Mouse (Mus musculus) myocyte (in vitro differentiated cells): ENCODE results near the gene Lrp1. TPM values are rescaled to one million over a fixed set of nuclear protein-coding genes. Genes with fewer than 3 reads are reported as not detected.
A peak's percentile ranks its signal among the peaks of the same experiment; 100 is the strongest.

Experiments
- H3K27me3 ChIP-seq: one replicate; pipeline ENCODE4 v1.6.1; 2011; ENCODE audit not compliant: control insufficient read depth, insufficient read depth, insufficient read length
- H3K36me3 ChIP-seq: one replicate; pipeline ENCODE4 v1.6.1; 2011; ENCODE audit not compliant: control insufficient read depth, insufficient read depth
- H3K4me2 ChIP-seq: one replicate; pipeline ENCODE4 v1.6.1; 2011; ENCODE audit warnings: low read depth, control low read depth
- H3K4me3 ChIP-seq: one replicate; pipeline ENCODE4 v1.5.1; 2011; ENCODE audit warnings: mild to moderate bottlenecking, control low read depth, moderate library complexity
- H3K79me2 ChIP-seq: one replicate; pipeline ENCODE4 v1.6.1; 2011; ENCODE audit not compliant: control insufficient read depth, insufficient read depth
- H3ac ChIP-seq: one replicate; pipeline ENCODE4 v1.6.1; 2011; ENCODE audit not compliant: control insufficient read depth, insufficient read length
- CEBPB ChIP-seq: IDR thresholded peaks from 2 replicates; pipeline ENCODE4 v1.6.1; 2011; ENCODE audit warnings: mild to moderate bottlenecking, moderate library complexity; ENCODE audit not compliant: poor library complexity, insufficient read depth, severe bottlenecking
- E2F4 ChIP-seq: IDR thresholded peaks from one replicate; pipeline ENCODE4 v1.6.1; 2011; ENCODE audit warnings: mild to moderate bottlenecking, control low read depth, moderate library complexity; ENCODE audit not compliant: insufficient read depth
- MAX ChIP-seq: IDR thresholded peaks from one replicate; pipeline ENCODE4 v1.6.1; 2011; ENCODE audit warnings: low read depth, mild to moderate bottlenecking, control low read depth
- MYOD1 ChIP-seq, 3 experiments: IDR thresholded peaks; one replicate each; pipeline ENCODE4 v1.6.1; 2011; ENCODE audit warnings: control low read depth in 2 of 3, low read depth in 2 of 3, mild to moderate bottlenecking in 2 of 3, moderate library complexity in 1 of 3; ENCODE audit not compliant: insufficient read length in 2 of 3, control insufficient read depth in 1 of 3
- MYOG ChIP-seq, 3 experiments: IDR thresholded peaks; one replicate each; pipeline ENCODE4 v1.6.1; 2011; ENCODE audit warnings: control low read depth in 2 of 3, low read depth in 2 of 3, mild to moderate bottlenecking in 2 of 3; ENCODE audit not compliant: insufficient read length in 2 of 3, control insufficient read depth in 1 of 3, insufficient read depth in 1 of 3
- POLR2A ChIP-seq: IDR thresholded peaks from one replicate; pipeline ENCODE4 v1.6.1; 2011; ENCODE audit warnings: low read depth, mild to moderate bottlenecking, control low read depth, moderate library complexity; ENCODE audit not compliant: insufficient read length
- POLR2AphosphoS2 ChIP-seq: IDR thresholded peaks from one replicate; pipeline ENCODE4 v1.6.1; 2011; ENCODE audit warnings: low read depth, control low read depth; ENCODE audit not compliant: insufficient read length
- REST ChIP-seq: IDR thresholded peaks from one replicate; pipeline ENCODE4 v1.6.1; 2011; ENCODE audit warnings: mild to moderate bottlenecking, control low read depth, moderate library complexity; ENCODE audit not compliant: insufficient read depth, insufficient read length
- SRF ChIP-seq: IDR thresholded peaks from one replicate; pipeline ENCODE4 v1.6.1; 2011; ENCODE audit warnings: low read depth; ENCODE audit not compliant: control insufficient read depth, insufficient read length
- TCF12 ChIP-seq: IDR thresholded peaks from one replicate; pipeline ENCODE4 v1.6.1; 2011; ENCODE audit warnings: mild to moderate bottlenecking, control low read depth; ENCODE audit not compliant: poor library complexity, insufficient read depth, severe bottlenecking
- TCF3 ChIP-seq: IDR thresholded peaks from one replicate; pipeline ENCODE4 v1.6.1; 2011; ENCODE audit warnings: low read depth, control low read depth; ENCODE audit not compliant: insufficient read length
- USF1 ChIP-seq: IDR thresholded peaks from one replicate; pipeline ENCODE4 v1.6.1; 2011; ENCODE audit warnings: low read depth, mild to moderate bottlenecking, control low read depth, moderate library complexity
- polyA plus RNA-seq: library from polyadenylated mRNA; unstranded; fragments of >200 nt; fragmentation: generic; extraction: Trizol; gene quantifications from one replicate; pipeline ENCODE4 v1.2.1, GENCODE M21; 2012; ENCODE audit warnings: missing spikeins

The Lrp1 gene
- polyA plus RNA-seq, 1 experiment, result 244 TPM

DNA sequence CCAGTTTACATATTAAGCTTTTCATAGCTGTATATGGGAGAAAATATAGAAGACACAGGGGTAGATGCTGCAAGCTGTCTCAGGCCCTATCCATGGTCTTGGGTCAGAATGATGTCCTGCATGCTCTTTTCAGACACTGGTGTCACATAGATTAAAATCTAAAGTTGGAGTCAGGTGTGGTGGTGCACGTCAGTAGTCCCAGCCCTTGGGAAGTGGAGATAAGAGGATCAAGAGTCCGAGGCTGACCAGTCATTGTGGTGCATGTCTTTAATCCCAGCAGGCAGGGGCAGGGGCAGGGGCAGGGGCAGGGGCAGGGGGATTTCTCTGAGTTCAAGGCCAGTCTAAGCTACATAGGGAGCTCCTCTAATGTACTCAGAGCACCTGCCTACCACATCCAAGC is 24.8 kb upstream of the Lrp1 start:
- TF ChIP-seq TCF3 (no peak), SRF (no peak), E2F4 (no peak), USF1 (no peak), MAX (no peak), POLR2AphosphoS2 (no peak), TCF12 (no peak), REST (no peak), MYOG (IDR thresholded peaks at IDR 0.05; ENCODE audit: control insufficient read depth in 1 of 3, insufficient read depth in 1 of 3, insufficient read length in 2 of 3, low read depth in 2 of 3) (no peak), CEBPB (no peak), POLR2A (no peak), MYOD1 (IDR thresholded peaks at IDR 0.05; ENCODE audit: control insufficient read depth in 1 of 3, insufficient read length in 2 of 3, low read depth in 2 of 3) (no peak)
- H3K27me3 ChIP-seq, result no peaks in the 10 kb centered on the region
- H3K79me2 ChIP-seq, result no peaks in the 10 kb centered on the region
- no peaks in the 10 kb centered on the region for H3K36me3 ChIP-seq
- no peak overlapping the region for H3K4me2 ChIP-seq
- no peak overlapping the region for H3ac ChIP-seq
- H3K4me3 ChIP-seq, result no peak overlapping the region

DNA sequence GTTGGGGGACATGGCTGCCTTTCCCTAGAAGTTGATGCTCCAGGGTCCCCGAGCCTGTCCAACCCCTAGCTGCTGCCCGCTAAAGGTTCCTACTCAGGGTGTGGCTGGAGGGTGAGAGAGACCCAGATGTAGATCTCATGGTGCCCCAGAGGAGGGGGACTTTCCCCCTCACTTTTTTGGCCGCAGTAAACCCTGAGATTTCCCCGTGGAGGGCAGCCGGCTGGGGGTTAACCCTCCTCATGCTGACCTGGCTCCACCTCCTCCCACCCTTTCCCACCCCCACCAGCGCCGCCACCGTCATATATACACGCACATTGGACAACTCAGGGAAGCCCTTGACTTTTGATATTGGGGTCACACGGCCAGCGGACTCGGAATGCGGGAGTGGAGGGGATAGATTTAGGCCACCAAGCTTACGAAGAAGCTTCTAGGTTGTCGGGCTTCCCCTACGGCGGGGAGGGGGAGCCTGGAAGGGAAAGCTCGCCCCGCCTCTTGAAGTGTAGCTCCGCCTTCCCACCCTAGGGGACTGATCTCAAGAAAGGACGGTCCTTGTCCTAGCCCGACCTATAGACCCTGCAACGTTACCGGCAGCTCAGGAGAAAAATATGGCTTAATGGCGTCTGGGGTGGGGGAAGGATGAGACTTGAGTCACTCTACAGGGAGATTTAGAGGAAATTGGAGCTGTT is 22.7 kb upstream of the Lrp1 start:
- Histone ChIP-seq H3K79me2 (no peaks in the 10 kb centered on the region), H3K36me3 (no peaks in the 10 kb centered on the region), H3K27me3 (no peaks in the 10 kb centered on the region), H3K4me3 (no peak overlapping the region), H3K4me2 (no peak overlapping the region), H3ac (no peak overlapping the region)
- TF ChIP-seq POLR2A, result no peak
- TF ChIP-seq TCF12, result no peak
- TF ChIP-seq SRF, result no peak
- TF ChIP-seq POLR2AphosphoS2, result no peak
- no peak for TF ChIP-seq MYOG (IDR thresholded peaks at IDR 0.05; ENCODE audit: control insufficient read depth in 1 of 3, insufficient read depth in 1 of 3, insufficient read length in 2 of 3, low read depth in 2 of 3)

DNA sequence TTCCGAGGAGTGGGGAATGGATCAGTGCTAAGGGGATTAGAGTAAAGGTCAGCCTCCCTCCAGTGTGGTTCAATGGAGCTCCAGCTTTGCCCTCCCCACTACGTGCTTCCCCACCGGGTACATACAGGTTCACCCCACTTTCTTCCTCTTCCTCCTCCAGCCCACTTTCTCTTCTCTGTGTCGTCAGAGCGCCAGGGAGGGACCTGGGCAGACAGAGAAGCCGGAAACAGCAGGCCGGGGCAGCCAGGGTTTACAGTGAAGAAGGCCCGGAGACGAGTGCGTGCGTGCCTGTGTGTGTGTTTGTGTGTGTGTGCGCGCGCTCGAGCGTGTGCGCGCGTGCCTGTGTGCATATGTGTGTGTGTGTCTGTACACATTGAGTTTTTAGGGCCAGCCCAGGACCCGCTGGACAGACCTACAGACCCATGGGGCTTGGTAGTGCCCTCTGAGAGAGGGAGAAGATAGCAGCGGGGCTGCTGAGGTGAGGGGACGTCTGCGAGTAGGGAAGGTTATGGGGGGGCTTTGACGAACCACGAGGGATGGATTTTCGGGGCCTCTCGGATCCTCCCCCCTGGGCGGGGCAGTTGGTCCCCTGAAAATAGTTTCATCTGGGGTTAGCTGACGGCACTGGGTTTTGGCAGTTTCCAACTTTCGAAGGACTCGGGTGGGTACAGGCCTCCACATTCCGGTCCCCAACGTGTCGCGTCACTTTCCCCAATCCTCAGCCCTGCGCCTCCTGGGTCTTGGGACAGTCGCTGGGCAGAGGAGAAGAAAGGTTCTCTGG is 22.0 kb upstream of the Lrp1 start, which contains the start of gene Stat6:
Stat6 (plus strand) TSS at position 215 of the 781 bp plus-strand sequence.
- no peak within 1 kb of the TSS for H3ac ChIP-seq
- no peaks in the 10 kb centered on the region for H3K79me2 ChIP-seq
- peak within 1 kb of the TSS; percentile 31 for H3K4me2 ChIP-seq
- TF ChIP-seq MAX, result no peak
- TF ChIP-seq TCF3, result no peak
- TF ChIP-seq TCF12, result no peak
- TF ChIP-seq USF1, result no peak
- no peak within 1 kb of the TSS for H3K4me3 ChIP-seq
- H3K27me3 ChIP-seq, result no peaks in the 10 kb centered on the region
- H3K36me3 ChIP-seq, result no peaks in the 10 kb centered on the region

DNA sequence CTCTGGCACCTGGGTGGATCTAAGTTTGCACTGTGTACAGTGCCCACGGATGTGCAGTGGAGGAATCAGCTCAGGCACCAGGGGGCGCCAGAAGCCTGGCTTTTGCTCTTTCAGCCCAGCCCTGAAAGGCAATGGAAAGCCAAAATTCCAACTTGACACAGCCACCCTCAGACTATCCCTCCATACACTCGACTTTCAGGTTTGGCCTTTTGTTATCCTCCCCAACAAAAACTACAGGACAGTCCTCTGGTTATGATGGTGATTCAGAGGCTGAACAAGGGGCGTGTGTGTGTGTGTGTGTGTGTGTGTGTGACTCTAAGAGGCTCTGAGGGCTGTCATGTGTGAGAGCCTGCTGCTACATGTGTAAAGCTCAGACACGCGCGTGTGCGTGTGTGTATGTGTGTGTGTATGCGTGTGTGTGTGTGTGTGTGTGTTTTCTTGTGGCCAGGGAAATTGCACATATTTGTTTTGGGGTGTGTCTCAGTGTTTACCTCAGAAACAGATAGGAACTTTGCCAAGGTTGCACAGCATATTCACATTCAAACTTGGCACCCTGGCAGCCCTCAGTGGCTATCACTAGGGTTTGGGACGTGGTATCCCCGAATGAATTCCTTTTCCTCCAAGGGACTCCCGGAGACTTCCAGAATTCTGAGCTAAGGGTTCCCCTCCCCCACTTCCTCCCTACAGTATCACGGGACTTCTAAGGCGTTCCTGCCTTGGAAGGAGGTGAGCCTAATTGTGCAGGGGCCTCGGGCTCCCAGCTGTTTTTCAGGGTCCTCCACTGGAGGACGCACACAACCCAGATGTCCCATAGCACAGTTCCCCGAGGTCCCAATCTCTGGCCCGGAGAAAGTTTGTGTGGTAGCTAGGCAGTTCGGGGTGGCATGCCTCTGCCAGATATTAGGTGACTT is 21.2 kb upstream of the Lrp1 start:
- no peak overlapping the region for H3K4me3 ChIP-seq
- peak overlapping the region; percentile 31 for H3K4me2 ChIP-seq
- no peaks in the 10 kb centered on the region for H3K79me2 ChIP-seq
- TF ChIP-seq TCF3 (no peak), E2F4 (no peak)
- no peaks in the 10 kb centered on the region for H3K27me3 ChIP-seq
- H3K36me3 ChIP-seq, result no peaks in the 10 kb centered on the region
- no peak overlapping the region for H3ac ChIP-seq

DNA sequence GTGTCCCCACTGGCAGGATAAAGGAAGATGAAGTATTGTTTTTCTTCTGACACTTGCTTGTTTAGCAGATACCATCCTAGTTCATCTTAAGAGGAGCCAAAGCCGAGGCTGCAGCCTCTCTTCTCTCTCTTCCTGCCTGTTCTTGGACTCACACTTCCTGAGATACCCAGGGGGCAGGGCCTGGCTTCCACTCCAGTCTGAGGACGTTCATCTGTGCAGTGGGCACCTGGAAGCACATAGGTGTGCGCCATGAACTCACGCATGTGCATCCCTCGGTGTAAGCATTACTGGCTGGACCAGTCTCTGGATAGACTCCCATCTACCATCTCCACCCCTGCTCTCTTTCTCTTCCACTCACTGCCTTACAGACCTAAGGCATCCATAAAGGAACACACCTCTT is 19.5 kb upstream of the Lrp1 start:
- no peak for TF ChIP-seq MYOG (IDR thresholded peaks at IDR 0.05; ENCODE audit: control insufficient read depth in 1 of 3, insufficient read depth in 1 of 3, insufficient read length in 2 of 3, low read depth in 2 of 3)
- no peak for TF ChIP-seq POLR2A
- no peak for TF ChIP-seq TCF12
- no peak for TF ChIP-seq REST
- no peak for TF ChIP-seq MAX
- no peak for TF ChIP-seq MYOD1 (IDR thresholded peaks at IDR 0.05; ENCODE audit: control insufficient read depth in 1 of 3, insufficient read length in 2 of 3, low read depth in 2 of 3)
- no peak for TF ChIP-seq SRF
- TF ChIP-seq USF1, result no peak
- no peak for TF ChIP-seq TCF3
- no peak for TF ChIP-seq E2F4
- no peak for TF ChIP-seq CEBPB
- TF ChIP-seq POLR2AphosphoS2, result no peak
- Histone ChIP-seq H3K36me3 (no peaks in the 10 kb centered on the region), H3K4me2 (no peak overlapping the region)

More for the DNA sequence above, 19.5 kb upstream of the Lrp1 start:
- no peak overlapping the region for H3K4me3 ChIP-seq
- no peaks in the 10 kb centered on the region for H3K27me3 ChIP-seq
- no peaks in the 10 kb centered on the region for H3K79me2 ChIP-seq
- H3ac ChIP-seq, result no peak overlapping the region
